Mouse (Mus musculus) heart, embryonic 14.5 days (tissue): Measurements from ENCODE around the gene D930048N14Rik. TPM values are rescaled to one million over a fixed set of nuclear protein-coding genes. Genes with fewer than 3 reads are reported as not detected.

Experiments
- ATAC-seq: fragments of 200-750 bp; cut with Nextera tagmentation; 2 replicates; pipeline ENCODE4 v1.8.0; 2017; ENCODE audit warnings: low read depth, moderate TSS enrichment; ENCODE audit not compliant: insufficient number of reproducible peaks, insufficient read depth, low FRiP score
- H3K27ac ChIP-seq, 2 experiments: fragments of 200-500 bp in 1 of 2; fragments of 300-500 bp in 1 of 2; sonication (generic) in 1 of 2; replicated peaks in 1 of 2; 2 replicates each; pipeline ENCODE4 v1.5.1; 2012 to 2014; ENCODE audit warnings: low read depth in 2 of 2, low read length in 2 of 2, control low read depth in 1 of 2, mild to moderate bottlenecking in 1 of 2, mixed read lengths in 1 of 2; ENCODE audit not compliant: control insufficient read depth in 1 of 2, insufficient read depth in 1 of 2
- H3K27me3 ChIP-seq: fragments of 300-500 bp; sonication (generic); 2 replicates; pipeline ENCODE4 v1.6.1; 2014; ENCODE audit warnings: mild to moderate bottlenecking, low read length, control low read depth; ENCODE audit not compliant: control insufficient read depth, insufficient read depth
- H3K36me3 ChIP-seq: fragments of 300-500 bp; sonication (generic); 2 replicates; pipeline ENCODE4 v1.6.1; 2014; ENCODE audit warnings: mild to moderate bottlenecking, control low read depth, low read length, mixed read lengths; ENCODE audit not compliant: control insufficient read depth, insufficient read depth
- H3K4me1 ChIP-seq, 2 experiments: fragments of 200-500 bp in 1 of 2; fragments of 300-500 bp in 1 of 2; sonication (generic) in 1 of 2; 2 replicates each; pipeline ENCODE4 v1.6.1; 2012 to 2014; ENCODE audit warnings: low read length in 2 of 2, control low read depth in 1 of 2, mixed read lengths in 1 of 2; ENCODE audit not compliant: control insufficient read depth in 2 of 2, insufficient read depth in 2 of 2
- H3K4me2 ChIP-seq: fragments of 300-500 bp; sonication (generic); 2 replicates; pipeline ENCODE4 v1.6.1; 2014; ENCODE audit warnings: mild to moderate bottlenecking, low read length
- H3K4me3 ChIP-seq, 2 experiments: fragments of 200-500 bp in 1 of 2; fragments of 300-500 bp in 1 of 2; sonication (generic) in 1 of 2; 2 replicates each; pipeline ENCODE4 v1.5.1; 2012 to 2014; ENCODE audit warnings: low read length in 2 of 2, mild to moderate bottlenecking in 2 of 2, control low read depth in 1 of 2, low read depth in 1 of 2, moderate library complexity in 1 of 2; ENCODE audit not compliant: control insufficient read depth in 1 of 2, insufficient read depth in 1 of 2
- H3K9ac ChIP-seq: fragments of 300-500 bp; sonication (generic); 2 replicates; pipeline ENCODE4 v1.6.1; 2014; ENCODE audit warnings: mild to moderate bottlenecking, low read length
- H3K9me3 ChIP-seq: fragments of 300-500 bp; sonication (generic); 2 replicates; pipeline ENCODE4 v1.6.1; 2016; ENCODE audit warnings: low read length, control low read depth; ENCODE audit not compliant: control insufficient read depth
- WGBS: fragments of 180-500 bp; shearing (Covaris S2); extraction: QIAGEN DNeasy Blood & Tissue Kit; methylation state at CpG from one replicate; pipeline ENCODE4 v1.1.7; 2014; 5-methylcytosine and 5-hydroxymethylcytosine counted together
- polyA plus RNA-seq: library from polyadenylated mRNA; unstranded; fragments of >200 nt; fragmentation: Nextera tagmentation; extraction: Ambion mirVana; gene quantifications from 2 replicates; pipeline ENCODE4 v1.2.1, GENCODE M21; 2014

D930048N14Rik gene
- polyA plus RNA-seq, 1 experiment from 2014 or later, result 1.2 TPM

DNA sequence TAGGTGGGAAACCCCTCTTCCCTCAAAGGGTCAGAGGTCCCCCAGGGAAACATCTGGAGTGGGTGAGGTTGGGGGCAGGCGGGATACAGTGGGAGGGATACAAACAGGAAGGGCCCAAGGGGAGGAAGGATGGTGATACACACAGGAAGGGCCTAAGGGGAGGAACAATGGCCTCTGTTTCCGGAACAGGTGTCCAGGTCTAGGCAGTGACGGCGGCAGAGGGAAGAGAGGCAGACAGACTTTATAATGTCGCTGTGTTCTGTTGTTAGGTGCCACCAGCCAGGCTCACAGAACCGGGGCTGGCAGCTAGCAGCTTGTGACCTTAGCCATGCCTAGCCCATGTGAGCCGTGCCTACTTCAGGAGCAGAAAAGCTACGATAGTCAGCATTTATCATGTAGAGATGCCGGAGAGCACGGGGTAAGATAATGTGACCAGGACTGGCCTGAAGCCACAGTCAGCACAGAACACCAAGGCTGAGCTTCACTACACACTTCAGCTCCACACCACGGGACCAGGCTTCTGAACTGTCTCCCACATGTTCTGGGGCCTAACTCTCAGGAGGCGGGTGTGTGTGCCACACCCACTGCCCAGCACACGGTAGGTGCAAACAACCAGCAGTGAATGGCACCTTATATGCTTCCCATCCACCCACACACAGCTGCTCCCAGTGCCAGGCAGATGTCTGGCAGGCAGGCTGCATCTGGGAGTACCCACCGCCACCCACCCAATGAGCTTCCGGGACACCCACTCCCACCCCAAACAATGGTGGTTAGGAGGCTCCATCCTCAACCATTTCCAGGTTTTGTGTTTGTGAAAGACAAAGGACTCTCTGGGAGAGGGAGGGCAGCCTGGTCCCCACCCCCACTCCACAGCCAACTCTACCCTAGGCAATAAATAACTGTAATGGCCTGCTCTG is 3.7 kb upstream of the D930048N14Rik start:
- Histone ChIP-seq H3K36me3 (peaks cover 27% of the 10 kb centered on the region), H3K27me3 (no peaks in the 10 kb centered on the region), H3K27ac (peak overlapping the region; percentile 51 to 61), H3K4me1 (peaks cover 21 to 28% of the 10 kb centered on the region in 2 experiments), H3K4me2 (peak overlapping the region; percentile 16; the same call in 1 of the 2 replicates), H3K9me3 (no peaks in the 10 kb centered on the region), H3K9ac (0 out of 2 replicates have a peak overlapping the region, but pooled peaks have one; percentile 18), H3K4me3 (no peak overlapping the region)
- ATAC-seq, result no peak
- whole genome bisulfite sequencing, result 63% methylated on average over 15 of the region's 15 CpGs

DNA sequence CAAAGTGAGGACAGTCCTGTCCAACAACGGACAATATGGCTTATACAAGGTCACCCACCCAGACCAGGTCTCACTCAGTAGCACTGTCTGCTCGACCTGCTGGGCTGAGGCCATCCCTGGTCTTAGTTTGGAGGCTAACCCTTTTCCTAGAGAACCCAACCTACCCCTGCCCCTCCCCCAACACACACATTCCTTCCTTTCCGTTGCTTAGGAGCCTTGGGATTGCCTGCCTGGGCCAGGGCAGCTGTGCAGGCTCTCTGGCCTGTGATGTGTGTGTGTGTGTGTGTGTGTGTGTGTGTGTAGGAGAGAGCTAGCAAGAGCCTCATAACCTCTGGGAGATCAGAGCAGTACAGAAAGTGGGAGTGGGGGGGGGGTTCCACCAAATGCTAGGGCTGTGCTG is 2.2 kb upstream of the D930048N14Rik start:
- Histone ChIP-seq H3K9ac (peak overlapping the region; percentile 86; the same call in 1 of the 2 replicates), H3K9me3 (no peaks in the 10 kb centered on the region), H3K27me3 (no peaks in the 10 kb centered on the region), H3K4me1 (peaks cover 21 to 25% of the 10 kb centered on the region in 2 experiments), H3K36me3 (peaks cover 17% of the 10 kb centered on the region), H3K4me3 (peak overlapping the region; percentile 10 to 59; a peak in 3 of 4 replicates), H3K27ac (peak overlapping the region in 1 of 2 experiments; percentile 9; a peak in 3 of 4 replicates), H3K4me2 (peak overlapping the region; percentile 98)
- WGBS, result 18% methylated on average over 3 of the region's 3 CpGs
- no peak for ATAC-seq

DNA sequence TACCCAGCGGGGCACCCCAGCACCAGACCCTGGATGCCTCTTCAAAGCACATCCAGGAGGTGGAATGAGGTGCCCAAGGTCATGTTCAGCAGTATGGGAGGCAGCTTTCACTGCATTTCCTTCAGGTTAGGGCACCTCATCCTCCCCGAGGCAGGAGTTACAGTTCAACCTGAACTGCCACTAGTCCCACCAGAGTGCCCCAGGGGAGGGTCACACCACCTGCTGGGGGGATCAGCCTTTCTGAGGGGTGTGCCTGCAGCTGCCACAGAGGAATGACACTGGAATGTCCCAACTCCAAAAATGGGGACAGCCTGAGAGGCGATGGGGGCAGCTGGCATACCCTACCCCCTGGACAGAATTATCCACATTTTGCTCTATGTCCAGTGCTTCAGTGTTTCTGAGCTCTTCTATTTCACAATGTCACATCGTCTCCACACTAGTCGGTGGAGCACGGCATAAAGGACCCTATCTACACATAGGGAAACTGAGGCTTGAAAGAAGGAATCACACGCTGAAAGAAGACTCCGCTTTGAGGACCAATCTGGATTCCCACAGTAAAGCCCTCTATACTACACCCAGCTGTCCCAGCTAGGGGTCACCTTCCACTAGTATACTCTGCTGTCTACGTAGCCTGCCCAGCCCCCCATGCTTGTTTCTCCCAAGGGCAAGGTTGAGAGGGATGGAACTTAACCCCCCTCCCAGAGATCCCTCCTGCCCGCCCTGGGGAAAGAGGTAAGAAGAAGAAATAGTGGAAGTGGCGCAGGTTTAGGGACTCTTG is 1.5 kb upstream of the D930048N14Rik start:
- WGBS, result 35% methylated on average over 11 of the region's 11 CpGs
- Histone ChIP-seq H3K4me3 (peak overlapping the region; percentile 59 to 72), H3K9me3 (no peaks in the 10 kb centered on the region), H3K36me3 (peaks cover 10% of the 10 kb centered on the region), H3K4me1 (peaks cover 21 to 25% of the 10 kb centered on the region in 2 experiments), H3K4me2 (peak overlapping the region; percentile 98), H3K27me3 (no peaks in the 10 kb centered on the region), H3K9ac (peak overlapping the region; percentile 86), H3K27ac (peak overlapping the region in 1 of 2 experiments; percentile 9; a peak in 3 of 4 replicates)
- ATAC-seq, result no peak

GRCm38 (mm10) chr11:51649889-51650199 is 910 bp upstream of the D930048N14Rik start:
- H3K4me2 ChIP-seq, result peak overlapping the region; percentile 98
- no peaks in the 10 kb centered on the region for H3K9me3 ChIP-seq
- peaks cover 21 to 25% of the 10 kb centered on the region in 2 experiments for H3K4me1 ChIP-seq
- peak overlapping the region in 1 of 2 experiments; percentile 9; a peak in 2 of 4 replicates for H3K27ac ChIP-seq
- ATAC-seq, result no peak
- peak overlapping the region; percentile 59 to 72 for H3K4me3 ChIP-seq
- peaks cover 6% of the 10 kb centered on the region for H3K36me3 ChIP-seq
- H3K9ac ChIP-seq, result peak overlapping the region; percentile 86
- H3K27me3 ChIP-seq, result no peaks in the 10 kb centered on the region
- 6% methylated on average over 7 of the region's 7 CpGs for WGBS

DNA sequence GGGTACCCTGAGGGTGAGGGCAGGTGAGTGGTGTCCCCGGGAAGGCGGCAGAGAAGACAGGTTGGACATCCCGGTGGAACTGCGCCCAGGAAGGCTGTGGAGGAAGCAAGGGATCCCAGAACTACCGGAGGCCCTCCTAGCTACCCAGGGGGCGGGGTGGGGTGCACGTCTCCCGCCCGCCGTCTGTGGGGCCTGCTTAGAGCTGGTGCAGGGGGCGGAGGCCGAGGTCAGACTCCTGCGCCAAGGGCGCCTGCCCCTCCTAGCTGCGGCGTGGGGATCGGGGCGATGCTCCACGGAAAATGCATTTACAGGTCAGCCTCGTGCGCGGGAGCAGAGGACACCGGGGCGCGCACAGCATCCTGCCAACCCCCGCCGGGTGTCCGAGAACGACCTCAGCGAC is 493 bp upstream of the D930048N14Rik start:
- no peaks in the 10 kb centered on the region for H3K9me3 ChIP-seq
- peak overlapping the region; percentile 86 for H3K9ac ChIP-seq
- H3K36me3 ChIP-seq, result peaks cover 2% of the 10 kb centered on the region
- 1% methylated on average over 29 of the region's 30 CpGs for WGBS
- peak overlapping the region; percentile 98 for H3K4me2 ChIP-seq
- peak overlapping the region; percentile 59 to 72 for H3K4me3 ChIP-seq
- ATAC-seq, result peak; percentile 18; the same call in 1 of the 2 replicates
- H3K4me1 ChIP-seq, result peaks cover 21 to 25% of the 10 kb centered on the region in 2 experiments
- H3K27me3 ChIP-seq, result no peaks in the 10 kb centered on the region
- peak overlapping the region in 1 of 2 experiments; percentile 59; a peak in 2 of 4 replicates for H3K27ac ChIP-seq

- Histone ChIP-seq H3K9ac (no peak overlapping the region), H3K9me3 (no peaks in the 10 kb centered on the region), H3K36me3 (no peaks in the 10 kb centered on the region), H3K4me2 (no peak overlapping the region), H3K4me1 (peaks cover 21 to 22% of the 10 kb centered on the region in 2 experiments), H3K27ac (no peak overlapping the region), H3K4me3 (no peak overlapping the region), H3K27me3 (no peaks in the 10 kb centered on the region)
- WGBS, result 97% methylated on average over 4 of the region's 4 CpGs
- ATAC-seq, result no peak
These were observed 2.2 kb downstream of the D930048N14Rik start for GRCm38 (mm10) chr11:51652889-51653418.

- 83% methylated on average over 6 of the region's 6 CpGs for WGBS
These were observed 3.0 kb downstream of the D930048N14Rik start for GRCm38 (mm10) chr11:51653736-51654135.

More at GRCm38 (mm10) chr11:51653736-51654135, 3.0 kb downstream of the D930048N14Rik start:
- Histone ChIP-seq H3K4me3 (no peak overlapping the region), H3K36me3 (no peaks in the 10 kb centered on the region), H3K4me1 (peaks cover 18 to 19% of the 10 kb centered on the region in 2 experiments), H3K9me3 (no peaks in the 10 kb centered on the region), H3K27ac (no peak overlapping the region), H3K4me2 (no peak overlapping the region), H3K27me3 (no peaks in the 10 kb centered on the region), H3K9ac (no peak overlapping the region)
- ATAC-seq, result no peak
